Mouse (Mus musculus) forebrain, embryonic 12.5 days (tissue): ENCODE measurements at regions not wholly inside any gene's neighbourhood (a gene's known extent, or its start where the extent isn't known, plus 50 kb on each side); places are given as distances from the start of the nearest gene placed in this dataset.

Experiments used
- ATAC-seq: fragments of 200-750 bp; cut with Nextera tagmentation; 2 replicates; pipeline ENCODE4 v1.8.0; 2017; ENCODE audit warnings: moderate TSS enrichment; ENCODE audit not compliant: low FRiP score
- H3K27ac ChIP-seq: fragments of 300-500 bp; sonication (generic); 2 replicates; pipeline ENCODE4 v1.5.1; 2016; ENCODE audit warnings: mild to moderate bottlenecking
- H3K27me3 ChIP-seq: fragments of 300-500 bp; sonication (generic); 2 replicates; pipeline ENCODE4 v1.6.1; 2016; ENCODE audit warnings: mild to moderate bottlenecking
- H3K36me3 ChIP-seq: fragments of 300-500 bp; sonication (generic); replicated peaks from 2 replicates; pipeline ENCODE4 v1.6.1; 2016; ENCODE audit warnings: mild to moderate bottlenecking
- H3K4me1 ChIP-seq: fragments of 300-500 bp; sonication (generic); 2 replicates; pipeline ENCODE4 v1.6.1; 2016
- H3K4me2 ChIP-seq: fragments of 300-500 bp; sonication (generic); 2 replicates; pipeline ENCODE4 v1.6.1; 2016; ENCODE audit warnings: mild to moderate bottlenecking, moderate library complexity
- H3K4me3 ChIP-seq: fragments of 300-500 bp; sonication (generic); replicated peaks from 2 replicates; pipeline ENCODE4 v1.5.1; 2016; ENCODE audit warnings: mild to moderate bottlenecking
- H3K9ac ChIP-seq: fragments of 300-500 bp; sonication (generic); 2 replicates; pipeline ENCODE4 v1.6.1; 2016; ENCODE audit warnings: mild to moderate bottlenecking
- H3K9me3 ChIP-seq: fragments of 300-500 bp; sonication (generic); 2 replicates; pipeline ENCODE4 v1.6.1; 2016
- WGBS: fragments of 180-500 bp; shearing (Covaris S2); methylation state at CpG from one replicate; pipeline ENCODE4 v1.1.7; 2016; 5-methylcytosine and 5-hydroxymethylcytosine counted together

DNA sequence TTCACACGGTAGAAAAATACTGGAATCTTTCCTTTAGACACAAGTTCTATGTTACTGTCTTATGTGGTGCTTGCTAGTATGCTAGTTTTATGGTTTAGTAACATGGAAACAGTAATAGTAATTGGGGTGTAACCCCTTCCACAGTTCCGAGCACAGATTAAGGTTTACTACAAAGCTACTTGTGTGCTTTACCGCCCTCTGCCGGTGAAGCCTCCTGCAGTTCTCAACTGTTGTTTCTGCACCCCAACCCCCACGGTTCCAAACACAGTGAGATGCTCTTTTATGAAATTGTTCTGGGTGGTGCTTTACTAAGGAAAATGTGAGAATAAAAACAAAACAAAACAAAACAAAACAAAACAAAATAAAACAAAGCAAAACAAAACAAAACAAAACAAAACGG is 234.3 kb downstream of the Hace1 start:
- Histone ChIP-seq H3K4me1 (peaks cover 8% of the 10 kb centered on the region), H3K9ac (no peak overlapping the region), H3K36me3 (no peaks in the 10 kb centered on the region), H3K4me3 (no peak overlapping the region), H3K4me2 (no peak overlapping the region), H3K27ac (no peak overlapping the region), H3K27me3 (no peaks in the 10 kb centered on the region), H3K9me3 (no peaks in the 10 kb centered on the region)
- no peak for ATAC-seq
- WGBS = 62% methylated on average over 6 of the region's 6 CpGs

DNA sequence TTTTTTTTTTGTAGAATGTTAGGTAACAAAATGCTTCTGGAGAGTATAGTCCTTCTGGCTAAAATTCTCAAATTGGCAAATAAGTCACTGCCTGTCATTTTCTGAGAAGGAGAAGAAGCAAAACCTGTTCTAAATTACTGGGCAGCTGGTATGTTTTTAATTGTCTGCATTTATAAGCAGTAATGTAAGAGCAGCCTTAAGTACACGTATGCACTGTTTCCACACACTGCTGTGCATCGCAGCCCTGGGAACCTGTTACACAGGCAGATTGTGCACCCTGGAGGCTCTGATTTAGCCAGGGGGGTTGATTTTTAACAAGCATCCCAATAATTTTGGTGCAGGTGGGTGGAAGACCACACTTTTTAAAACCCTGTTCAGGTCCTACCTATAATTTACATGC is 236.2 kb downstream of the Hace1 start:
- H3K4me3 ChIP-seq = no peak overlapping the region
- ATAC-seq = no peak
- 79% methylated on average over 2 of the region's 2 CpGs for WGBS
- H3K9ac ChIP-seq = no peak overlapping the region
- no peaks in the 10 kb centered on the region for H3K4me1 ChIP-seq
- H3K36me3 ChIP-seq = no peaks in the 10 kb centered on the region
- H3K27ac ChIP-seq = no peak overlapping the region
- H3K4me2 ChIP-seq = no peak overlapping the region
- H3K27me3 ChIP-seq = no peaks in the 10 kb centered on the region
- H3K9me3 ChIP-seq = no peaks in the 10 kb centered on the region

DNA sequence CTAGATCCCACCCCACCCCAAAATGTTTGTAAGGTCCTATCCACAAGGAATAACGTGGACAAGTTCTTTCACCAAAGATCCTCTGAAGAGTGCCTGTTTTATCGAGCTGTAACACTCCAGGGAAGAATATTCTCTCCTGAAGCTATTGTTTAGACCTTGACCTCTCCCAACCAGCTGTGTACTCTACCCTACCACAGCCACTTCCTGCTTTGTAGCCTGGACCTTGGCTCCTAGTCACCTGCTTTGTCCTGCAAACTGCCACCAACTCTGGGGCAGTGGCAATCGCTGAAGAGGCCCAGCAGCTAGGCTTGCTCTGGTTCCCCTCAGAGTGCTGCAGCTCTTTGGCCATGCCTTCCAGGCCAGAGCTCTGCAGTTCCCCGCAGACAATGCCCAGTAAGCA is 239.1 kb downstream of the Hace1 start:
- H3K4me1 ChIP-seq = no peaks in the 10 kb centered on the region

DNA sequence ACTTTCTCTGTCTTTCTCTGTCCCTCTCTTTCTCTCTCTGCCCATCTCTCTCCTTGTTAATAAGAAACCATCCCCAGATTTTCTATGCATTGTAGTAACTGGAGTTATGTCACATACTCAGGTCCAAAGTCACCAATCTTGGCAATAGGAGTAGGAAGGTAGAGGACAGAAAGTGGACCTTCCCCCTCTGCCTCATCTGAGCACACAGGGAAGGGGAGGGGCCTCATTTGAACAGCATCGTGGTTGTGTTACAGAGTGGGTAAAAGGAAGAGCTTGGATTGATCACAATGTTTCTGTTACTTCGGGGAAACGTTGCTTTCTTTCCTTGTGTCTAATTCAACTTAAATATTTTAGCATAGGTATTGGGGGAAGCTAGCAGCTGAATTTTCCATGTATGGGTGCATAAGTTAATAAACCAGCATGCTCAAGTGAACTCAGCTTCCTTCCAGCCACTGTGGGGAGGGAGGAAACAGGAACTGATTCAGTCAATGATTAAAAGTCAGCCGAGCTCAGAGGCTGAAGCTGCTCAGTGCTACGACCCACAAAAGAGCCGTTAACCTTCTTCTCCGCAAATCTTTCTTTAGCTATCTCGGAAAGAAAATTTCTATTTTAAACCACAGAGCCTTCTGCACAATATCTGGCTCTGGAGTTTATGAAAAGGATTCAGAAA is 243.5 kb downstream of the Hace1 start:
- Histone ChIP-seq H3K4me2 (no peak overlapping the region), H3K9me3 (no peaks in the 10 kb centered on the region), H3K36me3 (no peaks in the 10 kb centered on the region), H3K4me1 (no peaks in the 10 kb centered on the region), H3K4me3 (no peak overlapping the region), H3K27me3 (no peaks in the 10 kb centered on the region), H3K27ac (no peak overlapping the region), H3K9ac (no peak overlapping the region)
- ATAC-seq = no peak
- WGBS = 73% methylated on average over 8 of the region's 8 CpGs

More for the DNA sequence above, 239.1 kb downstream of the Hace1 start:
- Histone ChIP-seq H3K4me2 (no peak overlapping the region), H3K9ac (no peak overlapping the region), H3K4me3 (no peak overlapping the region), H3K27me3 (no peaks in the 10 kb centered on the region), H3K27ac (no peak overlapping the region), H3K36me3 (no peaks in the 10 kb centered on the region), H3K9me3 (no peaks in the 10 kb centered on the region)
- 87% methylated on average over 4 of the region's 4 CpGs for WGBS
- no peak for ATAC-seq

DNA sequence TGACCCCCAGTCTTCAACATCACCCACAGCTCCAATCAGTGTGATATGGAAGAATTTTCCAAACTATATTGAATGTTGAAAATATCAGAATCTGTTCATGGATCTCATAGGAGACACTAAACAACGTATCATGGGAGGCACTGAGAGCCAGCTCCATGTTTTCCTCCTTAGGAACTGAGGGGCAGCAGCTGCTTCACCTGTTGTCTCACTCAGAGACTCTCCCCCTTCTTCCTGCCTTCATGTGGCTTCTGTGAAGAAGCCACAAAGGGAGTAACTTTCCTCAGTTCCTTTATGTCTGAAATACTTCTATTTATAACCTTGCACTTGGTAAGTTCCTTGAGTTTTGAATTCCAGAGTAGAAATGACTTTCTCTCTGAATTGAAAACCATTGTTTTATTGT is 244.6 kb downstream of the Hace1 start:
- H3K4me1 ChIP-seq = no peaks in the 10 kb centered on the region
- H3K27me3 ChIP-seq = no peaks in the 10 kb centered on the region
- no peak overlapping the region for H3K9ac ChIP-seq
- no peak for ATAC-seq
- H3K9me3 ChIP-seq = no peaks in the 10 kb centered on the region
- 87% methylated on average over 1 of the region's 1 CpGs for WGBS
- H3K4me3 ChIP-seq = no peak overlapping the region
- H3K27ac ChIP-seq = no peak overlapping the region
- no peak overlapping the region for H3K4me2 ChIP-seq
- H3K36me3 ChIP-seq = no peaks in the 10 kb centered on the region

DNA sequence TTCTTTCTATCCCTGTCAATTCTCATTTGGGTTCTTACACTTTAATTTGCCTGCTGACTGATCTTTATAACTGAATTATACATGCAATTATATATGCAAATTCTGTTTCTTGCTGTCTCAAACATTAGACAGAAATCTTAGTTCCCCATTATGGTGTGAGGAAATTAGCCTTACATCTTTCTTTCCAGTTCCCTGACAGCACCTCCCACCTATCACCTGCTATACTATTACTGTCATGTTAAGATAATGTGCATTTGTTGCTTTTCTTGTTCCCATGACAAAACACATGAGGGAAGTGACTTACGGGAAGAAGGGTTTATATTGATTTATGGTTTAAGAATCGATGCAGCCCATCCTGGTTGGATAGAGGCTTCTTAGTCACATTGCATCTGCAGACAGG is 246.0 kb downstream of the Hace1 start:
- H3K4me3 ChIP-seq = no peak overlapping the region
- WGBS = 80% methylated on average over 2 of the region's 2 CpGs
- ATAC-seq = no peak
- H3K9me3 ChIP-seq = no peaks in the 10 kb centered on the region
- H3K9ac ChIP-seq = no peak overlapping the region
- no peaks in the 10 kb centered on the region for H3K27me3 ChIP-seq
- no peak overlapping the region for H3K27ac ChIP-seq
- no peaks in the 10 kb centered on the region for H3K4me1 ChIP-seq
- no peaks in the 10 kb centered on the region for H3K36me3 ChIP-seq
- H3K4me2 ChIP-seq = no peak overlapping the region

DNA sequence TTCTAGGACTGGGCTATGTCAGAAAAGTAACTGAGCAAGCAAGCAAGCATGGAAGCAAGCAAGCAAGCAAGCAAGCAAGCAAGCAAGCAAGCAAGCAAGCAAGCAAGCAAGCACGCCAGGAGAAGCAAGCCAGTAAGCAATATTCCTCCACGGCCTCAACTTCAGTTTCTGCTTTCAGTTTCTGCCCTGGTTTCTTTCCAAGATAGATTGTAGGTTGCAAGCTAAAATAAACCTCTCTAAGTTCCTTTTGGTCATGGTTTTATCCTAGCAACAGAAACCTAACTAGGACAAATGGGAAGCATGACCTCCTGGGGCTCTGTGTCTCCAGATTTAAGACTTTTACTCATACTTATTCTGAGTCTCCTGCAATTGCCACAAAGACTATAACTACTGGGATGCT is 271.0 kb downstream of the Hace1 start:
- WGBS = 93% methylated on average over 2 of the region's 2 CpGs
- no peaks in the 10 kb centered on the region for H3K27me3 ChIP-seq
- no peaks in the 10 kb centered on the region for H3K36me3 ChIP-seq
- ATAC-seq = no peak
- no peak overlapping the region for H3K4me2 ChIP-seq
- H3K4me3 ChIP-seq = no peak overlapping the region
- H3K27ac ChIP-seq = no peak overlapping the region
- no peaks in the 10 kb centered on the region for H3K4me1 ChIP-seq
- H3K9ac ChIP-seq = no peak overlapping the region
- no peaks in the 10 kb centered on the region for H3K9me3 ChIP-seq

DNA sequence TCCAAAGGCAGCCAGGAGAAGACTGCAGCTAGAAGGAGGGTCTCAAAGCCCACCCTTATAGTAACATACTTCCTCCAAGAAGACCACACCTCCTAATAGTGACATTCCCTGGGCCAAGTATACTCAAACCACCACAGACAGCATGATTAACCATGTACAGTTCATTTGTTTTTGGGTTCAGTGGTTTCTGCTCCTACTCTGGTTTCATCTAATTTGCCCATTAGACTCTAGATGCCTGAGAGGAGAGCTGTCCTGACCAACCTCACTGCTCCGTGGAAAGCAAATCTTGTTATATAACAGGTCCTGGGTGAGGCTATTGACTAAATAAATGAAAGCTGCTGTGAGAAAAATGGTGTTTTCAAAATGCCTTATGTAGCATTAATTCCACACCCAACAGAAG is 272.2 kb downstream of the Hace1 start:
- no peaks in the 10 kb centered on the region for H3K4me1 ChIP-seq
- no peaks in the 10 kb centered on the region for H3K9me3 ChIP-seq
- H3K4me2 ChIP-seq = no peak overlapping the region
- H3K9ac ChIP-seq = no peak overlapping the region
- H3K27ac ChIP-seq = no peak overlapping the region
- H3K36me3 ChIP-seq = no peaks in the 10 kb centered on the region
- WGBS = 83% methylated on average over 1 of the region's 1 CpGs
- H3K27me3 ChIP-seq = no peaks in the 10 kb centered on the region
- H3K4me3 ChIP-seq = no peak overlapping the region
- no peak for ATAC-seq

DNA sequence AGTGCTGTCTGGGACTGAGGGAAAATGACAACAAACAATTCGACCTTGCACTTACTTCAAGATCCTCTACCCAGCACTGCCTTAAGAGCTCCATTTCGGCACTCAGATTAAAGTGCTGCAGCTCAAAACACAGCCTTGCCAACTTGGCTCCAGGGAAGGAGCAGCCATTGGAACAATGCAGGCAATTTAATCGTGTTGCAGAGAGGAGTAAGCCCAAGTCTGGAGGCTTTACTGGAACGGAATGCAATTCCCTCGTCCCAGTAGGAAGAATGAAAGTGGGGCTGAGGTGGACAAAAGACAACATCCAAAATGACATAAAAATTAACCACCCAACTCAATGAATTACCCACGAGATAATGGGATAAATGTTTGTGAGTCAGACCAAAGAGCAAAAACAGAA is 273.0 kb downstream of the Hace1 start:
- WGBS = 44% methylated on average over 6 of the region's 6 CpGs
- ATAC-seq = no peak
- Histone ChIP-seq H3K9ac (no peak overlapping the region), H3K27ac (no peak overlapping the region), H3K4me2 (no peak overlapping the region), H3K4me3 (no peak overlapping the region), H3K4me1 (no peaks in the 10 kb centered on the region), H3K36me3 (no peaks in the 10 kb centered on the region), H3K9me3 (no peaks in the 10 kb centered on the region), H3K27me3 (no peaks in the 10 kb centered on the region)

DNA sequence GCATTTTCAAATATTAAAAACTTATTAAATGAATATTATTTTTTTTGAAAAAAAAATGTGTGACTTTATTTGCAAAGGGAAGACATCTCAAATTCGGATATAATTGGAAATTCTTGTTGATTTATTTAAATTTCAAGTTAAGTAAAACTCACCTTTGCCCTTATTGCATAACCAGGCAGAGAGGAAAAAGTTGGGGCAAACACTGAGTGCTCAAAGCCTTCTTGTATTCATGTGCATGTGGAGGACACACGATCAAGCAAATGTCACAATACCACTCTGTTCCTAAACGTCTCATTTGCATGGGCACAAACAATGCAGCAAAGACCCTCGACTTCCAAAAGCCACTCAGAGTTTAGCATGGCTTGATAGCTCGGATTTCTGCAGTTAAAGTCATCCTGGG is 275.1 kb downstream of the Hace1 start:
- Histone ChIP-seq H3K27ac (no peak overlapping the region), H3K27me3 (no peaks in the 10 kb centered on the region), H3K4me3 (no peak overlapping the region), H3K4me1 (no peaks in the 10 kb centered on the region), H3K9ac (no peak overlapping the region), H3K4me2 (no peak overlapping the region), H3K9me3 (no peaks in the 10 kb centered on the region), H3K36me3 (no peaks in the 10 kb centered on the region)
- no peak for ATAC-seq
- 52% methylated on average over 5 of the region's 5 CpGs for WGBS

DNA sequence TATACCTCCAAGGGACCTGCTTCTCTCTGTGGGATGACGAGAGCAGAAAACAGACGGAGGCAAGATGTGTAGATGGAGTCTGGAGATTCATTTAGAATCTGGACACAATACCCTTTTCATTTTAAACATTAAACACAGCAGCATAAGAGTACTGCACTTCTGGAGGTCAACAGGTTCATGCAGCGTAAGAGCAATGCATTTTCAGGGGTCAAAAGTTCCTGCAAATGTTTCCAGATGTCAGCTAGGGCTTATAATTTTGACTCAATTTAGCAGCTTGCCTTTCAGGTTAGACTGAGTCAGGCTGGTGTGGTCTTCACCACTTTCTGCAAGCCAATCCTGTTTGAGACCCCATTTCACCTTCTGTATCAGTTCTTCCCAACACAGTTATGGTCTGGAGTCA is 277.9 kb downstream of the Hace1 start:
- H3K9me3 ChIP-seq = no peaks in the 10 kb centered on the region
- H3K4me3 ChIP-seq = no peak overlapping the region
- H3K27me3 ChIP-seq = no peaks in the 10 kb centered on the region
- H3K36me3 ChIP-seq = no peaks in the 10 kb centered on the region
- 84% methylated on average over 3 of the region's 3 CpGs for WGBS
- peaks cover 2% of the 10 kb centered on the region; the same call in 1 of the 2 replicates for H3K4me1 ChIP-seq
- no peak overlapping the region for H3K4me2 ChIP-seq
- H3K9ac ChIP-seq = no peak overlapping the region
- no peak overlapping the region for H3K27ac ChIP-seq
- no peak for ATAC-seq

DNA sequence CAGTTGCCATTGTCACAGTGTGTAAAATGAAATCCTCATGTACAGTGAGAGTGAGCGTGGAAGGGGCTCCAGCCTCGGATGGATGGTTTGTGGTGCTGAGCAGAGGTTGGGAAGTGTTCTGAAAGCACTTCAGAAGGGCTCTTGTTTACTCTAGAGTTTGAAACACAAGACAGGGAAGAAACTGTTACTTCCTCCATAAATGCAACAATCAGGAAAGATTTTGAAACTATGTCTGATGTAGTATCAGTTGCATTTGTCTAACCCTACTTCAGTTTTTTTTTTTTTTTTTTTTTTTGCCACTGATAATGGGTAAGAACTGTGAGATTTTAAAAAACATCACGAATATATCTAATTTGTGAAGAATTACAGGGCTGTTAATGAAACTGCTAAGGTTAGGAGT is 281.5 kb downstream of the Hace1 start:
- Histone ChIP-seq H3K4me3 (no peak overlapping the region), H3K9me3 (no peaks in the 10 kb centered on the region), H3K27ac (no peak overlapping the region), H3K36me3 (no peaks in the 10 kb centered on the region), H3K4me2 (no peak overlapping the region), H3K4me1 (peaks cover 2% of the 10 kb centered on the region; the same call in 1 of the 2 replicates), H3K9ac (no peak overlapping the region), H3K27me3 (no peaks in the 10 kb centered on the region)
- WGBS = 71% methylated on average over 3 of the region's 3 CpGs
- ATAC-seq = no peak

DNA sequence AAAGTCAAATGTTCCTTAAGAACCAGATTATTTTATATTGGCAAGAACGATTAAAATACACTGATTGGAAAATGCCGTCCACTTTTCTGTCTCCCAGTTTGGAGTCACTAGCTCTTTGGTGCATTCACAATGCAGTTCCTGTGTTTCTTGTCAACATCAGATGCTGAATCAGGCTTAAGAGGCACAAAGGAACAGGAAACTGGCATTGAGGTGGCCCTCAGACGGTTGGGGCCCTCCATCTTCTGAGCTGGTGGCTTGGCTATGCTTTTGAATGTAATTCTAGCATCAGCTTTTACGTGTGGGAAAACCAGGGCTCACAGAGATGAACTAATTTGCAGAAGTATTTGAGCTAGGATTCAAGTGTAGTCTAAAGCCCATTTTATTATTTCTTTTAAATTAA is 282.3 kb downstream of the Hace1 start:
- Histone ChIP-seq H3K27ac (no peak overlapping the region), H3K9me3 (no peaks in the 10 kb centered on the region), H3K36me3 (no peaks in the 10 kb centered on the region), H3K9ac (no peak overlapping the region), H3K27me3 (no peaks in the 10 kb centered on the region), H3K4me1 (peaks cover 2% of the 10 kb centered on the region; the same call in 1 of the 2 replicates), H3K4me2 (no peak overlapping the region), H3K4me3 (no peak overlapping the region)
- 31% methylated on average over 4 of the region's 4 CpGs for WGBS
- no peak for ATAC-seq
